In the genomic region with DNA sequence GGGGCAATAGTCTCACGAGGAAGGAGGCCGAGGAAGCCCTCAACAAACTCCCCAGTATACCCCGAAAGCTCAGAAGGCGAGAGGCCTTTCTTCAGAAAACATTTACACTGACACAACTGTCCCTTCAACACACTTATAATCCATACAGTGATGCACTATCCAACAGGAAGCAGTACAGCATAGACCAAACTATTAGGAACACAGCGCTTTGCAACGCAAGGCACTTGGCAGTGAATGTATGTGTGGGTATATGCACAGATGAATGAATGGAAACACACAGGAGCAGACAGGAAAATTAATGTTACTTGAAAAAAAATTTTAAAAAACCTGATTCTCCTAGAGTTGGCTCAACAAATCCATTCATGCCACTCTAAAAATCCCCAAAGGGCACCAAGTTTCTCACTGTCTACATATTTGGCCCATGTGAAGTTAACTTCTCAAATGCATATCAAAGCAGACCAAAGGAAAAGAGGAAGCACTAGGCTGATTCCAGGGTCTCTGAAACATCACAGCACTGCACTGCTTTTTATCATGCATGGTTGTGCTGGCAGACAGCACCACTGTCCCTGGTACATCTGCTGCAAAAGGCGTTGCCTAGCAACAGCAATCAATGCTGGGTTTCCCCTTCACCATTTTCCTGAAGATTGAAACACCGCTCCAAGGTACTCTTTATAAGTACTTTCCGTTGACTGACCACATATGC, we compare ENCODE assay signal across 11 mouse cellular contexts.
DNase-seq lines count a peak whose midpoint lies in the region; ATAC-seq and TF ChIP-seq lines count a peak whose summit lies in the region.
"Had no signal": no experiment of that assay in that cellular context is flagged by ENCODE, and none has a peak within 500 bp of the region (broad histone marks: within the 10 kb centered on the region; RNA-seq: fewer than 3 reads in every experiment).

No protein-coding gene starts in this region.

- no peaks in the 10 kb centered on the region for H3K27me3 ChIP-seq in hindbrain, embryonic 16.5 days (replicated peaks; ENCODE audit: control insufficient read depth, insufficient read depth, low read length)
- no peaks in the 10 kb centered on the region for H3K27me3 ChIP-seq in midbrain, embryonic 13.5 days
- H3K27me3 ChIP-seq in cerebellum, adult 2 months (ENCODE audit: control insufficient read depth, insufficient read depth, low read length), result no peaks in the 10 kb centered on the region

- no peaks in the 10 kb centered on the region for H3K9me3 ChIP-seq in hindbrain, embryonic 16.5 days (ENCODE audit: control insufficient read depth, low read length)
- no peaks in the 10 kb centered on the region for H3K9me3 ChIP-seq in midbrain, embryonic 13.5 days

- no peak for TF ChIP-seq POLR2A in brain, embryonic 14.5 days (IDR thresholded peaks at IDR 0.05; ENCODE audit: borderline replicate concordance, extremely low read depth, insufficient read depth, insufficient read length, poor library complexity, severe bottlenecking)
- TF ChIP-seq POLR2A in cerebellum, adult 2 months (IDR thresholded peaks at IDR 0.05; ENCODE audit: borderline replicate concordance, insufficient read depth, low read length), result no peak

- H3K36me3 ChIP-seq in hindbrain, embryonic 16.5 days (ENCODE audit: control insufficient read depth, insufficient read depth, low read length), result no peaks in the 10 kb centered on the region
- H3K36me3 ChIP-seq in midbrain, embryonic 13.5 days, result no peaks in the 10 kb centered on the region

- no peak overlapping the region for H3K4me3 ChIP-seq in hindbrain, embryonic 16.5 days (ENCODE audit: low read length)
- H3K4me3 ChIP-seq in midbrain, embryonic 13.5 days (replicated peaks), result no peak overlapping the region
- no peak overlapping the region for H3K4me3 ChIP-seq in cerebellum, adult 2 months (replicated peaks; ENCODE audit: insufficient read depth, low read depth, low read length)
- H3K4me3 ChIP-seq: left cerebral cortex, adult 2 months had no signal

- peak; percentile 8 for DNase-seq in A20 (ENCODE audit: low read depth, low spot score)
- DNase-seq in brain, embryonic 14.5 days (ENCODE audit: low read depth), result peak; percentile 90
- DNase-seq in adrenal gland, postnatal 25 days, result no peak
- no peak for DNase-seq in adrenal gland, adult 2 months
- no peak for DNase-seq in cerebellum, adult 2 months
- DNase-seq: heart, postnatal 14 days had no signal

- H3K4me2 ChIP-seq in hindbrain, embryonic 16.5 days (ENCODE audit: low read length), result no peak overlapping the region
- no peak overlapping the region for H3K4me2 ChIP-seq in midbrain, embryonic 13.5 days (replicated peaks)

- H3K4me1 ChIP-seq in hindbrain, embryonic 16.5 days (ENCODE audit: control insufficient read depth, insufficient read depth, low read depth, low read length), result peaks cover 17% of the 10 kb centered on the region
- peaks cover 13% of the 10 kb centered on the region for H3K4me1 ChIP-seq in midbrain, embryonic 13.5 days (replicated peaks)
- no peaks in the 10 kb centered on the region for H3K4me1 ChIP-seq in cerebellum, adult 2 months (ENCODE audit: control insufficient read depth, insufficient read depth, low read length)

- peak overlapping the region; percentile 59 for H3K27ac ChIP-seq in hindbrain, embryonic 16.5 days (ENCODE audit: low read depth, low read length)
- H3K27ac ChIP-seq in midbrain, embryonic 13.5 days, result peak overlapping the region; percentile 59
- H3K27ac ChIP-seq in cerebellum, adult 2 months (ENCODE audit: insufficient read depth, low read length), result no peak overlapping the region
- H3K27ac ChIP-seq: left cerebral cortex, adult 2 months had no signal

- peak; percentile 94 for ATAC-seq in hindbrain, embryonic 16.5 days
- ATAC-seq in midbrain, embryonic 13.5 days, result peak; percentile 90
- no peak for ATAC-seq in inflammation-experienced regulatory T-cells, adult 6 months
- ATAC-seq: lung, postnatal 0 days had no signal

- TF ChIP-seq CTCF in brain, embryonic 14.5 days (IDR thresholded peaks at IDR 0.05; ENCODE audit: borderline replicate concordance, extremely low read depth, insufficient read depth, insufficient read length), result no peak
- TF ChIP-seq CTCF in cerebellum, adult 2 months (IDR thresholded peaks at IDR 0.05; ENCODE audit: borderline replicate concordance, insufficient read depth, low read depth, low read length), result no peak

- no peak overlapping the region for H3K9ac ChIP-seq in hindbrain, embryonic 16.5 days (ENCODE audit: low read depth, low read length)
- H3K9ac ChIP-seq in midbrain, embryonic 13.5 days (replicated peaks), result no peak overlapping the region

- 58% methylated on average over 9 of the region's 9 CpGs for WGBS in hindbrain, embryonic 16.5 days
- 73% methylated on average over 9 of the region's 9 CpGs for WGBS in midbrain, embryonic 13.5 days
- 74% methylated on average over 9 of the region's 9 CpGs for WGBS in cerebellum, adult 2 months

Comparison
In these comparisons a context has a peak if more than half of its experiments do, and no peak if none do; other contexts are left out.
1. DNase-seq: peak in A20 (single experiment) and brain, embryonic 14.5 days (single experiment); none in adrenal gland, postnatal 25 days (single experiment), adrenal gland, adult 2 months (single experiment) and cerebellum, adult 2 months (0 of 2).